21 mouse cellular contexts compared by ENCODE assay signal in the genomic region with DNA sequence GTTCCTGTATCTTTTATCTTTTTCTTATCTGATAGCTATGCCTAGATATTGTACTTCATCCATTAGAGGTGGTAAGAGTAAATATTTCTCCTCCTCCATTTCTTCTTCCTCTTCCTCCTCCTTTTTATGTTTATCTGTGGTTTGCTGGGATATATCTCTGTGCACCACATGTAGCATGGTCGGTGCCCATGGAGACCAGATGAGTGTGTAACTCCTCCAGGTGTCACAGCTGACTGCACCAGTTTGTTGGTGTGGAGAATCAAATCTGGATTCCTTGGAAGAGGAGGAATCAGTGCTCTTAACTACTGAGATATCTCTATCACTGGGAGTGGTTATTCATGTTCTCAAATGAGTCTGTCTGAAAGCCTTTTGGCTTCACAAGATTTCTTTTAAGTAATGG.
"Had no signal": no experiment of that assay in that cellular context is flagged by ENCODE, and none has a peak within 500 bp of the region (broad histone marks: within the 10 kb centered on the region; RNA-seq: fewer than 3 reads in every experiment).

No protein-coding gene starts in this region.

- H3K36me3 ChIP-seq: midbrain, embryonic 12.5 days; neural tube, embryonic 13.5 days; stomach, embryonic 15.5 days had no signal

- H3K27ac ChIP-seq: midbrain, embryonic 10.5 days; midbrain, embryonic 12.5 days; neural tube, embryonic 13.5 days; neural tube, embryonic 15.5 days; stomach, embryonic 15.5 days; stomach, postnatal 0 days had no signal

- DNase-seq: lung, adult 18-20 months; lung, embryonic 14.5 days; lung, postnatal 10 days; lung, postnatal 4 days; midbrain, embryonic 14.5 days; retina, postnatal 1 day; right cerebral cortex, adult 18-20 months; right cerebral cortex, postnatal 25 days; right cerebral cortex, postnatal 4 days; thymus, adult 2 months; thymus, postnatal 25 days; thymus, postnatal 4 days had no signal

- H3K4me3 ChIP-seq: megakaryocyte, embryonic 14.5 days; midbrain, embryonic 10.5 days; midbrain, embryonic 12.5 days; myocyte; neural tube, embryonic 13.5 days; neural tube, embryonic 15.5 days; stomach, embryonic 15.5 days had no signal

- H3K4me1 ChIP-seq: midbrain, embryonic 10.5 days; midbrain, embryonic 12.5 days; neural tube, embryonic 13.5 days; neural tube, embryonic 15.5 days; stomach, embryonic 15.5 days had no signal

- H3K27me3 ChIP-seq: megakaryocyte, embryonic 14.5 days; midbrain, embryonic 12.5 days; neural tube, embryonic 13.5 days; neural tube, embryonic 15.5 days; stomach, embryonic 15.5 days had no signal

- ATAC-seq: midbrain, embryonic 16.5 days had no signal

- H3K9ac ChIP-seq: lung, embryonic 14.5 days; midbrain, embryonic 12.5 days; neural tube, embryonic 13.5 days; neural tube, embryonic 15.5 days; stomach, embryonic 15.5 days had no signal

- H3K4me2 ChIP-seq: lung, embryonic 14.5 days; midbrain, embryonic 12.5 days; neural tube, embryonic 13.5 days; neural tube, embryonic 15.5 days; stomach, embryonic 15.5 days had no signal

- H3K9me3 ChIP-seq: megakaryocyte, embryonic 14.5 days; midbrain, embryonic 10.5 days; midbrain, embryonic 12.5 days; neural tube, embryonic 13.5 days; neural tube, embryonic 15.5 days; stomach, embryonic 15.5 days had no signal
